Mouse (Mus musculus): Measurements from ENCODE around the gene Rpp25l. TPM values are rescaled to one million over a fixed set of nuclear protein-coding genes. Genes with fewer than 3 reads are reported as not detected.
A peak's percentile ranks its signal among the peaks of the same experiment; 100 is the strongest.

Rpp25l gene
- polyA plus RNA-seq, 1 experiment from 2014 or later = 71.9 TPM

GRCm38 (mm10) chr4:41676248-41677005, 36.9 kb downstream of the Rpp25l start:
- no peak overlapping the region for H3K27ac ChIP-seq (ENCODE audit: low read depth)

GRCm38 (mm10) chr4:41673186-41673585, 40.1 kb downstream of the Rpp25l start:
- Histone ChIP-seq H3K36me3 (ENCODE audit: control insufficient read depth, insufficient read depth, low read length) (no peaks in the 10 kb centered on the region), H3K27ac (ENCODE audit: low read depth) (no peak overlapping the region), H3K9me3 (ENCODE audit: control insufficient read depth, low read length) (no peaks in the 10 kb centered on the region), H3K4me1 (replicated peaks; ENCODE audit: control insufficient read depth, insufficient read depth, low read length) (peaks cover 33% of the 10 kb centered on the region), H3K9ac (ENCODE audit: low read length) (no peak overlapping the region), H3K4me3 (ENCODE audit: low read depth, low read length) (no peak overlapping the region), H3K4me2 (ENCODE audit: low read length) (no peak overlapping the region), H3K27me3 (replicated peaks; ENCODE audit: control insufficient read depth, insufficient read depth, low read length) (0 out of 2 replicates have a peak, but pooled peaks cover 3% of the 10 kb centered on the region)
- 70% methylated on average over 19 of the region's 19 CpGs for WGBS
- DNase-seq (ENCODE audit: low spot score) (no peak), ATAC-seq (replicated peaks; ENCODE audit: low FRiP score, low TSS enrichment, low read depth) (no peak)

More at GRCm38 (mm10) chr4:41676248-41677005, 36.9 kb downstream of the Rpp25l start:
- Histone ChIP-seq H3K9me3 (ENCODE audit: control insufficient read depth, low read length) (no peaks in the 10 kb centered on the region), H3K4me1 (replicated peaks; ENCODE audit: control insufficient read depth, insufficient read depth, low read length) (peaks cover 51% of the 10 kb centered on the region), H3K4me3 (ENCODE audit: low read depth, low read length) (no peak overlapping the region), H3K36me3 (ENCODE audit: control insufficient read depth, insufficient read depth, low read length) (no peaks in the 10 kb centered on the region), H3K9ac (ENCODE audit: low read length) (no peak overlapping the region), H3K4me2 (ENCODE audit: low read length) (no peak overlapping the region), H3K27me3 (replicated peaks; ENCODE audit: control insufficient read depth, insufficient read depth, low read length) (0 out of 2 replicates have a peak, but pooled peaks cover 3% of the 10 kb centered on the region)
- WGBS = 47% methylated on average over 17 of the region's 17 CpGs
- DNase-seq (ENCODE audit: low spot score) (no peak), ATAC-seq (replicated peaks; ENCODE audit: low FRiP score, low TSS enrichment, low read depth) (no peak)

- H3K4me3 ChIP-seq (ENCODE audit: low read depth, low read length) = no peak overlapping the region
- H3K4me1 ChIP-seq (replicated peaks; ENCODE audit: control insufficient read depth, insufficient read depth, low read length) = peaks cover 32% of the 10 kb centered on the region
- no peak overlapping the region for H3K9ac ChIP-seq (ENCODE audit: low read length)
- 0 out of 2 replicates have a peak, but pooled peaks cover 3% of the 10 kb centered on the region for H3K27me3 ChIP-seq (replicated peaks; ENCODE audit: control insufficient read depth, insufficient read depth, low read length)
- no peak overlapping the region for H3K4me2 ChIP-seq (ENCODE audit: low read length)
- no peak for DNase-seq (ENCODE audit: low spot score)
- H3K9me3 ChIP-seq (ENCODE audit: control insufficient read depth, low read length) = no peaks in the 10 kb centered on the region
- 41% methylated on average over 8 of the region's 8 CpGs for WGBS
- no peak overlapping the region for H3K27ac ChIP-seq (ENCODE audit: low read depth)
- H3K36me3 ChIP-seq (ENCODE audit: control insufficient read depth, insufficient read depth, low read length) = no peaks in the 10 kb centered on the region
- ATAC-seq (replicated peaks; ENCODE audit: low FRiP score, low TSS enrichment, low read depth) = no peak
Observed at GRCm38 (mm10) chr4:41672522-41672963, 40.8 kb downstream of the Rpp25l start.

GRCm38 (mm10) chr4:41671963-41672480, 41.3 kb downstream of the Rpp25l start:
- DNase-seq (ENCODE audit: low spot score) (no peak), ATAC-seq (replicated peaks; ENCODE audit: low FRiP score, low TSS enrichment, low read depth) (no peak; the same call in 1 of the 2 replicates)
- Histone ChIP-seq H3K9me3 (ENCODE audit: control insufficient read depth, low read length) (no peaks in the 10 kb centered on the region), H3K27ac (ENCODE audit: low read depth) (0 out of 2 replicates have a peak overlapping the region, but pooled peaks have one; percentile 16), H3K4me1 (replicated peaks; ENCODE audit: control insufficient read depth, insufficient read depth, low read length) (peaks cover 27% of the 10 kb centered on the region), H3K36me3 (ENCODE audit: control insufficient read depth, insufficient read depth, low read length) (no peaks in the 10 kb centered on the region), H3K9ac (ENCODE audit: low read length) (no peak overlapping the region), H3K27me3 (replicated peaks; ENCODE audit: control insufficient read depth, insufficient read depth, low read length) (0 out of 2 replicates have a peak, but pooled peaks cover 2% of the 10 kb centered on the region), H3K4me2 (ENCODE audit: low read length) (no peak overlapping the region), H3K4me3 (ENCODE audit: low read depth, low read length) (no peak overlapping the region)
- WGBS = 14% methylated on average over 8 of the region's 8 CpGs

- Histone ChIP-seq H3K36me3 (ENCODE audit: control insufficient read depth, insufficient read depth, low read length) (no peaks in the 10 kb centered on the region), H3K27ac (ENCODE audit: low read depth) (0 out of 2 replicates have a peak overlapping the region, but pooled peaks have one; percentile 16), H3K27me3 (replicated peaks; ENCODE audit: control insufficient read depth, insufficient read depth, low read length) (no peaks in the 10 kb centered on the region), H3K9me3 (ENCODE audit: control insufficient read depth, low read length) (no peaks in the 10 kb centered on the region), H3K4me3 (ENCODE audit: low read depth, low read length) (no peak overlapping the region), H3K4me2 (ENCODE audit: low read length) (no peak overlapping the region), H3K4me1 (replicated peaks; ENCODE audit: control insufficient read depth, insufficient read depth, low read length) (peaks cover 21% of the 10 kb centered on the region), H3K9ac (ENCODE audit: low read length) (no peak overlapping the region)
- ATAC-seq (replicated peaks; ENCODE audit: low FRiP score, low TSS enrichment, low read depth) (peak; percentile 23; the same call in 1 of the 2 replicates), DNase-seq (ENCODE audit: low spot score) (no peak)
- WGBS = 29% methylated on average over 5 of the region's 5 CpGs
Observed at GRCm38 (mm10) chr4:41671500-41671899, 41.8 kb downstream of the Rpp25l start.

- ATAC-seq (replicated peaks; ENCODE audit: low FRiP score, low TSS enrichment, low read depth) (no peak), DNase-seq (ENCODE audit: low spot score) (no peak)
- no peak overlapping the region for H3K4me3 ChIP-seq (ENCODE audit: low read depth, low read length)
- peaks cover 19% of the 10 kb centered on the region for H3K4me1 ChIP-seq (replicated peaks; ENCODE audit: control insufficient read depth, insufficient read depth, low read length)
- no peak overlapping the region for H3K4me2 ChIP-seq (ENCODE audit: low read length)
- 91% methylated on average over 18 of the region's 18 CpGs for WGBS
- H3K9me3 ChIP-seq (ENCODE audit: control insufficient read depth, low read length) = no peaks in the 10 kb centered on the region
- no peaks in the 10 kb centered on the region for H3K36me3 ChIP-seq (ENCODE audit: control insufficient read depth, insufficient read depth, low read length)
- H3K9ac ChIP-seq (ENCODE audit: low read length) = no peak overlapping the region
- no peaks in the 10 kb centered on the region for H3K27me3 ChIP-seq (replicated peaks; ENCODE audit: control insufficient read depth, insufficient read depth, low read length)
- H3K27ac ChIP-seq (ENCODE audit: low read depth) = no peak overlapping the region
Observed at GRCm38 (mm10) chr4:41670836-41671235, 42.5 kb downstream of the Rpp25l start.

GRCm38 (mm10) chr4:41666646-41667045, 46.7 kb downstream of the Rpp25l start:
- WGBS = 81% methylated on average over 11 of the region's 11 CpGs
- ATAC-seq (replicated peaks; ENCODE audit: low FRiP score, low TSS enrichment, low read depth) = no peak
- no peak overlapping the region for H3K27ac ChIP-seq (ENCODE audit: low read depth)

GRCm38 (mm10) chr4:41665009-41665675, 48.2 kb downstream of the Rpp25l start:
- Histone ChIP-seq H3K36me3 (ENCODE audit: control insufficient read depth, insufficient read depth, low read length) (no peaks in the 10 kb centered on the region), H3K4me1 (replicated peaks; ENCODE audit: control insufficient read depth, insufficient read depth, low read length) (peaks cover 38% of the 10 kb centered on the region), H3K4me3 (ENCODE audit: low read depth, low read length) (no peak overlapping the region), H3K27me3 (replicated peaks; ENCODE audit: control insufficient read depth, insufficient read depth, low read length) (no peaks in the 10 kb centered on the region), H3K9me3 (ENCODE audit: control insufficient read depth, low read length) (no peaks in the 10 kb centered on the region), H3K27ac (ENCODE audit: low read depth) (0 out of 2 replicates have a peak overlapping the region, but pooled peaks have one; percentile 47), H3K9ac (ENCODE audit: low read length) (no peak overlapping the region), H3K4me2 (ENCODE audit: low read length) (no peak overlapping the region)
- WGBS = 2% methylated on average over 7 of the region's 8 CpGs
- 0 out of 2 replicates have a peak, but pooled peaks have one; percentile 10 for ATAC-seq (replicated peaks; ENCODE audit: low FRiP score, low TSS enrichment, low read depth)
- no peak for DNase-seq (ENCODE audit: low spot score)

More at GRCm38 (mm10) chr4:41666646-41667045, 46.7 kb downstream of the Rpp25l start:
- Histone ChIP-seq H3K4me1 (replicated peaks; ENCODE audit: control insufficient read depth, insufficient read depth, low read length) (peaks cover 32% of the 10 kb centered on the region), H3K4me3 (ENCODE audit: low read depth, low read length) (no peak overlapping the region), H3K9ac (ENCODE audit: low read length) (no peak overlapping the region), H3K36me3 (ENCODE audit: control insufficient read depth, insufficient read depth, low read length) (no peaks in the 10 kb centered on the region), H3K4me2 (ENCODE audit: low read length) (no peak overlapping the region), H3K27me3 (replicated peaks; ENCODE audit: control insufficient read depth, insufficient read depth, low read length) (no peaks in the 10 kb centered on the region), H3K9me3 (ENCODE audit: control insufficient read depth, low read length) (no peaks in the 10 kb centered on the region)
- DNase-seq (ENCODE audit: low spot score) = no peak

All from intestine, embryonic 14.5 days (tissue).